Mouse (Mus musculus): ENCODE measurements around the gene Defb45.

Gene Defb45

DNA sequence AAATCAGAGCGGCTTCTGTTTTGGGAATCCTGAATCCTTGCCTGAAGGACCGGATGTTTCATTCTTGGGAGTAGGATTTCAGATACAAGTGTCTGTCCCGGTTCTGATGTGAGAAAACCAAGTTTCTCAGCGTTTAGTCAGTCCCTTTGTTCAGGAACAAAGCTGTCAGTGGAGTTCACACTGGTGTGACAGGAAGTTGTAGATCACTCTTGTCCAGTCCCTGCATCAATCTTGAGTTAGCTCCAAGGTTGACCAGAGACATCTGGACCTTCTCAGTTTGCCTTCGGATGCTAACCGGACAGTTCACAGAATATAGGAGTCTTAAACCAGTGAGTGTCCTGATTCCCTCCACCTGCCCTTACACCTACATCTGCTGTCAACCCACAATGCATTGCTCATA lies 8.5 kb upstream of the Defb45 start:
- no peak for DNase-seq (ENCODE audit: low spot score)

DNA sequence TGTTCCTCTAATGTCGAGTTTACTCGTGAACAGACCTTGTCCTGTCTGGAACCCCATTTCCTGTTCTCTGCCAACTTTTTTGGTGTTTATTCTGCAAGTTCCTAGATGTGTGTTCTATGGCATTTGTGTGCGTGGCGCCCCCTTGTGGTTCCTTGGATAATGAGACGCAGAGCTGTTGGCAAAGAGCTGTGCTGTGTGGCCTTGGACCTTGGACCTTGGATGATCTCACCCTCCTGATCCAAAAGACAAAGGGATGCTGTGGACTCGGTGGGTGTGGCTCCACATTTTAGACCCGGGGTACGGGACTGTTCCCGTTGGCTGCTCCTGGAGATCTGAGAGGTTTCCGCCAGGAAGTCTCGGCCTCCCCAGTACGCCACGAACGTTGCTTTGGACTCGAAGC lies 4.9 kb upstream of the Defb45 start, which contains the start of gene Defb36:
Gene Defb36, plus strand, starts transcription at position 271 of the 400 bp plus-strand sequence.
- DNase-seq (ENCODE audit: low spot score): peak; percentile 46

DNA sequence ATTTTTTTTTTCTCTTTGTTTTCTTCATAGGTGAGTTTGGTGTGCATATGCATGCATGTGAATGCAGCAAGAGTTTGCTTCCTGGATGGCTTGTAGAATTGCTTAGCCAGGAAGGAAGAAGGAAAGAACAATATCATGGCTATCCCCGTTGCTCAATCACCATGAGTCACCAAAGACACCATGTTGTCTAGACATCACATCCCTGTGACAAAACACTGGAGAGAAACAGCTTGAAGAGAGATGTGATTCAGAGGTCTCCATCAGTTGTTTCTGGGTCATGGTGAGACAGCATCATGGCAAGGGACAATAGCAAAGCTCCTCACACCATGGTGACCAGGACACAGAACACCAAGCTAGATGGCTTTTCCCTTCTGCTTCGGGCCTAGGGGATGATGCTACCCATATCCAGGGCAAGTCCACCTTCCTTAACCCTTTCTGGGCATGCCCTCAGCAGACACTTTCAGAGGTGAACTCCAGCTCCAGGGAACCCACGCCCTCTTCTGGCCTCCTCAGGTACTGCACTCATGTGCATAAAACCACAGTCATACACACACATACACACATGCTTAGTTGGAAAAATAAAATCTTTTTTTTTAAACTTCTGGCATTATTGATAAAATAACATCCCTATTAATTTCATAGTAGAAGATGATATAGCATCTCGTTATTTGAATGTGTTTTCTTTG lies 2.2 kb upstream of the Defb45 start:
- DNase-seq (ENCODE audit: low spot score): no peak

DNA sequence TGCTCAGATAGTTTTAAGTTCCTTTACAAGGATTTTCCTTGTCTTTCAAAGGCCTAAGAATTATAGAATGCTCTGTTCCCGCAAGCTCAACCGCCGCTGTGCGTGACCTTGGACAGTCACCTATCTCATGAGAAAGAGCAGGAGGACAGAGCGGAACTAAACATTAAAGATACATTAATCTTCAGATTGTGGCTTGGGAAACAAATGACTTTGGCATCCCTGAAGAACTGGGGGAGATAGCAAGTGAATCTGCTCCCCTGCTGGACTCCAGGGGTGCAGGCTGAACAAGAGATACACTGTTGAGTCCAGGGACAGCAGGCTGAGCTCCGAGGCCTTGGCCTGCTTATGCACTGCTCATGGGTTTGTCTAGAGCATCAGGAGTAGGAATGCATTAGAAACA lies 877 bp upstream of the Defb45 start:
- DNase-seq (ENCODE audit: low spot score): no peak

DNA sequence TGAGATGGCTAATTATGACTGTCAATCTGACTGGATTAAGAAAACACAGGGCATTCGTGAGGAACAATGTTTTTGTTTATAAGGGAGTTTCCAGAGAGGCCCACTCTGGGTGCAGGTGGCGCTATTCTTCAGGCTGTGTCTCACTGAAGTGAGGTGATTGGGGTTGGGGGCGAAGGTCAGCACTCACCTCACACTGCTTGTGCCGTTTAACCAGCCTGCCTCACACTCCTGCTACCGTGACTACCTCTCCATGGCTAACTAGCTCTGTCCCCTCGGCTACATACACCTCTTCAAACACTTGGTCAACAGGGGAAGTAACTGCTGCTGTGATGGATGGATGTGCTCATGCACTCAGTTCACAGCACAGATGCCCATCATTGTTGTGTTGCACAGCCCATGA lies 10.2 kb downstream of the Defb45 start:
- no peak for DNase-seq (ENCODE audit: low spot score)

DNA sequence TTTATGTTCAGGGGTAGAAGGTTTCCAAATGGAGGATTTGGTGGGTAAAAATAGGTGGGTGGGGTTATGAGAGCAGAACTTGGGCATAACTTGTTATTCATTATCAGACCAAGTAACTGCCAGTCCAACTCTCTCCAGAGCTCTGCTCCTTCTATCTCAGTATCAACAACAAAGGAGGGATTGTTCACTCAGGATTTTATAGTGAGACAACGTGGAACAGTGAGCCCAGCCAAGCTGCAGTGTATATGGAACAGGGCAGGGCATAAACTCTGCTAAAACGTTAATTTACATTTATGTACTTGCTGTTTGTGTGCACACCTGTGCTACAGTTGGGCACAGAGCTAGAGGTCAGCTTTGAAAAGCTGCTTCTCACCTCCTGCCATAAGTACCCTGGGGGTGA lies 10.7 kb downstream of the Defb45 start:
- DNase-seq (ENCODE audit: low spot score): no peak

DNA sequence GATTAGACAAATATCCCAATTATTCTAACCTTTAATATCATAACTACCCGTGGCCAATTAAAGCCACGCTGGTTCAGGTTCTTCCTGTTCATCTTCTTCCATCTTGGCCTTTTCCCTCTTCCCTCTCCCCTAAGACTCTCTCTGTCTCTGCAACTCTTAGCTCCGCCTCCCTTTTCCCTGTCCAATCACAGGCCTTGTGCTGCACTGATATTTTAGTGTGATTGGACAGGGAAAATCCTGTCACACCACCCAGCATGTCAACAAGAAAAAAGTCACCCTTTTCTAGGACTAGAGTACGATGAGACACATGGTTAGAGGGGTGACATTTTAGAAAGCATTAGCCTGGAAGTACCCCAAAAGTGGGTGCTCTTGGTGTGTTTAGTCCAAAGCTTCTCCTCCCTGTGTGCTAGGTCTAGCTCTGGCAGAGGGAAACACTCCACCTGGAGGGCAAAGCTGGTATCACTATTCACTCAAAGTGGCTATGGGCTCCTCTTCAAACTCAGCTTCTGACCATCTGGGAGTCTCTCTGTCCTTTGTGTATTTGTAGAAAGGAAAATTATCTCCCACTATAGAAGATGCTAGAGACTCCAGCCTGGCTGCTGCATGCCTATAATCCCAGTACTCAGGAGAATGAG lies 12.2 kb downstream of the Defb45 start:
- no peak for DNase-seq (ENCODE audit: low spot score)

DNA sequence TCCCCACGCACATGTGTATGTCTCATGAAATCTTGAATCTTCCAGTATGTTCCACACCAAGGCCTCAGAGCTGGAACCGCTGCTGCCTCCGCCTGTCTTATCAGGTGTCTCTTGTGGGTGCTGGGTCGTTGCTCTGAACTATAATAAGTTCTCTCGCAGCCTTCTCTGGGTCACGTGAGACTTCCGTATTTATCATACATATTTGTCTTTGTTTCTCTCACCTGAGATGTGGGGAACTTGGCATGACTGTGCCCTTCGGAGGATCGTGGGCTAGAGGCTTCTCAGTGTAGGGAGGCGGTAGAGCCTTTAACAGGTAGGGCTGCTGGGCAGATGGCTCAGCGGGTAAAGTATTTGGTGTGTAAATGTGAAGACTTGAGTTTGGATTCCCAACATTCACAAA lies 18.6 kb downstream of the Defb45 start:
- DNase-seq (ENCODE audit: low spot score): no peak

DNA sequence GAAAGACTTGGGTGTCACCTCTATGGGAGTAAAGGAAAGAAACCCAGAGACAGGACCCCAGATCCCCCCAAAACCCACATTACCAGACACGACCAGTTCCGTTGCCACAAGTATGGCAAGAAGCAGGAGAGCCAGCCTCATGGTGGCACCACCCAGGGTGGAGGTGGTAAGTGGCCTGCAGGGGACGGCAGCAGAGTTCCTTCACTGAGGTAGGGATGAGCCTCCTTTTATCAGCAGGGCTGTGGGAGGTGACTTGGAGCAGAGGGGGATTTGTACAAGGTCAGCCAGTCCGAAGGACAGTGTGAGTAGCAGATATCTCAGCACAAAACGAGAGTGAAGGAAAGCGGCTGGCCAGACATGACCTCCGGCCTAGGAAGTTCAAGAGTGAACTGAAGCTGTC lies 19.1 kb downstream of the Defb45 start, which contains the start of gene Defb19:
Gene Defb19, minus strand, starts transcription at position 206 of the 400 bp plus-strand sequence.
- DNase-seq (ENCODE audit: low spot score): no peak

DNA sequence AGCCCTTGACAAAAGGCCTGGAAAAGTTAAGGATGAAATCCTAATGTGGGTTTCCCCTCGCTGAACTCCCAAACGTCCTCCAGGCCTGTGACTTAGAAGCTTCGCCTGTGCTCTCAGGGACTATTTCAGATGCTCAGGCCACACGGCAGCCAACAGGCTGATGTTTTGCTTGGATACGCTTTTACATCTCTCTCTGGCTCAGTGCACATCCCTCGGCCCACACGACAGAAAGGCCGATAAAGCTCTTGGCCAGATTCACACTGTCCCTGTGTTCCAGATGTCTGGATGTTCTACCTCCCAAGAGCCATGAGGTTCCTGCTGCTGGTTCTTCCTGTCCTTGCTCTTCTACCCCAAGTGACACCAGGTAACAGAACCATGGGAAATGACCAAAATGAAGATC lies 25.7 kb downstream of the Defb45 start:
- DNase-seq (ENCODE audit: low spot score): no peak

DNA sequence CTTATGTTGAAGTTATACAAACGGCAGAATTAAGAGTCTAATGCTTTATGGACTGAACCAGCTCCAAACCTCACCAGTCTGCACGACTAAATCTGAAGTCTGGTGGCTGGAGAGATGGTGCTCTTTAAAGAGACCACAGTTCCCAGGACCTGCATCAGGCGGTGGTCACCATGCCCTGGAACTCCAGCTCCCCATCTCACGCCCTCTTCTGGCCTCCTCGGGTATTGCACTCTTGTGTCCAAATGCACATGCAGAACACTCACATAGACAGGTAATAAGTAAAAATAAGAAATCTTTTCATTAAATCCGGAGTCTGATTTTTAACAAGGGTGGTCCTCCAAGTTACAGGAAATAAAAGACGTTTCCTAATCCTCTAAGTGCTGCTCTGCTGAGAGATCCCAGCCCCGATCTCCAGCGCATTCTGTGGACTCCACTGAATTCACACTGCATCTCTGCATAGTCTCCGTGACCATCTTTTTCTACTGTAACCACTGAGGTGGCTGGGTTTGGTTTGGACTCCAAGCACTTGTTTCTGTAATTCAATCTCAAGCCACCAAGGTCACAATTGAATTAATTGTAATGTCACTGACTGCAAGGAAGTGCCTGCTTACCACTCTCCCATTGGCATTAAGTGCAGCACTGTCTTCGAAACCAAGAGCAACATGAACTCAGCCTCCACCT lies 26.9 kb downstream of the Defb45 start, which contains the start of gene Defb21:
Gene Defb21, plus strand, starts transcription at position 631 of the 681 bp plus-strand sequence.
- DNase-seq (ENCODE audit: low spot score): no peak

DNA sequence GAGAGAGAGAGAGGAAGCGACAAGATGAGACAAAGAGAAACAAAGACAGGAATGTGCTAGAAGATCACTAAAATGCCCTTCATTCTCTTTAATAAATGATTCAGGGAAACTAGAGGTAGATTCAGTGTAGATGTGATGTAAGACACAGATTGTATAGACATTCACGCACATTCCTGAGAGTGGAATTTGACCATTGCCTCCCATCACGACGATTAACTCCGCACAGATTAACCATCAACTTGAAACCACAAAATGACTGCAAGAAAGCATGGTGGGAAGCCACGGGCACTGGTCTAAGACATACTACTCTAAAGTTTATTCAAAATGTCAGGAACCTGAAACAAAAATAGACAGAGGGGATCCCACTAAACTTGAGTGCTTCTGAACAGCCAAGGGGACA lies 28.9 kb downstream of the Defb45 start:
- no peak for DNase-seq (ENCODE audit: low spot score)

DNA sequence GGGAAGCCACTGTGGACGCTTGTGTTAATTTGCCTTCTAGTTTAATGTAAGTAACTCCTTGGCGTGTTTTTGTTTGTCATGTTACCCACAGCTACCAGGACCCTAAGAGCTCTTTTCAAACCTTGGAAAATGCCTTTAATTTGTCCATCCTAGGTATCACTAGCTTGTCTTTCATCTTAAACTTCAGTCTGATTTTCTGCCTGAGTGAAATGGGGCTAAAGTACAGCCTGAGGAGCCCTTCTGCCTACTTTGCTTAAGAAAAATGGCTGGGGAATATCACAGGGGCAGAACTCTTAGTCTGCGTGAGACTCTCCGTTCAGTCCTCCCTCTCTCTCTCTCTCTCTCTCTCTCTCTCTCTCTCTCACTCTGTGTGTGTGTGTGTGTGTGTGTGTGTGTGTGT lies 29.3 kb downstream of the Defb45 start:
- DNase-seq (ENCODE audit: low spot score): no peak

DNA sequence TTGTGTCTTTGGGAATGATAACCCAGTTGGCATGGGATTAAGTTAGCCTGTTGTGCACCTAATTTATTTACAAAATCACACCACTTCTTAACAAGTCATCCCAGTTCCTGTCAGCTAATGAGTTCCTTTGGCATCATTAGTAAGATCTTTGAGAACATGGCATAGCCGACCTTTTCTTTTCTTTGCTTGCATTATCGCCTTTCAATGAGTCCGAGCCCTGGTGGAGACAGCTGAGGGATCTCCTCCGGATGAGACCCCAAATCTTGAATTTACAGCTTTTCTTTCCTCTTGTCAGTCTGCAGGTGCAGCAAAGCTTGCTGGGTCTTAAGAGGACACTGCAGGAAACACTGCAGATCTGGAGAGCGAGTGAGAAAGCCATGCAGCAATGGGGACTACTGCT lies 30.2 kb downstream of the Defb45 start, which contains the start of gene Gm17416:
Gene Gm17416, plus strand, starts transcription at position 301 of the 400 bp plus-strand sequence.
- no peak for DNase-seq (ENCODE audit: low spot score)

DNA sequence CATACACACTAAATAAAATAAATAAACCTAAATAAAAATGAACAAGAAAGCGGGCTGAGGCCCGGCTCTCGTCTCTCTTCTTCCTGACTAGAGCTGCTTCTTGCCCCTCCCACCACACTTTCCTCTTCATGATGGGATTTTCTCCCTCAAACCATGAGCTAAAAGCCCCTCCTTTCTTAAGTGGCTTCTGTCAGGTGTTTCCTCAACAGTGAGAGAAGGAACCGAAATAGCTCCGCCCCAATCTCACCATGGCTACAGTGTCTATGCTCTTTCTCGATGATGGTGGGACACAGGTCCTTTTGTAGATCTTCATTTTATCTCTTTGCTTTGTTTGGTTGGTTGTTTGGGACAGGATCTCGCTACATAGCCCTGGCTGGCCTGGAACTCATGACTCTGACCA lies 42.5 kb downstream of the Defb45 start:
- DNase-seq (ENCODE audit: low spot score): no peak

DNA sequence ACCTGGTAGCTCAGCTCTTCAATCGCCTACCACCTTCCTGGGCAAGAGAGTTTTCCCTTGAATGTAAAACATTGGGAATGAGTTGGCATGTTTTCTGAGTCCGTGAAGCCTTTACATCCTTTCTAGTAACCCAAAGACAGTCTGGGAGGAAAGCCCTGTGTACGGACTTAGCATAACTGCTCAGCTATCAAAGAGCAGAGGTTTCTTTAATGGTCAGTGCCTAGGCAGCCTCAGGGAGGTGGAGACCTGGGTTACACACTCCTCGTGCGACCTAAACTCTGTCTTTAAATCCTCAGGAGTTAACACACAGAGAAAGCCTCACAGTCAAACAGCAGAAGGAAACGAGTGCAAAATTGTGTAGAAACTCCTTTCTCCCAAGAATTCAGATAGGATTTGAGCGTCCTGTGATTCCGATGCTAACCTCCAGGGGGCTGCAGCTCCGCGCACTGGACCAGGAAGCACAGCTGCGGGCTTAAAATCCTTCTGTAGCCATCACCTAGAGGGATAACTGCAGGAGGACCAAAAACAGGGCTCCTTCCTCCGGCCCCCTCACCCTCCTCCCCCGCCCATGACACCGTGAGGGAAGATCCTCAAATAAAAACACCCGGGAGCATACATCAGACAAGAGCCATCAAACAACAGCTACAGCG lies 45.3 kb downstream of the Defb45 start:
- peak; percentile 39 for DNase-seq (ENCODE audit: low spot score)

DNA sequence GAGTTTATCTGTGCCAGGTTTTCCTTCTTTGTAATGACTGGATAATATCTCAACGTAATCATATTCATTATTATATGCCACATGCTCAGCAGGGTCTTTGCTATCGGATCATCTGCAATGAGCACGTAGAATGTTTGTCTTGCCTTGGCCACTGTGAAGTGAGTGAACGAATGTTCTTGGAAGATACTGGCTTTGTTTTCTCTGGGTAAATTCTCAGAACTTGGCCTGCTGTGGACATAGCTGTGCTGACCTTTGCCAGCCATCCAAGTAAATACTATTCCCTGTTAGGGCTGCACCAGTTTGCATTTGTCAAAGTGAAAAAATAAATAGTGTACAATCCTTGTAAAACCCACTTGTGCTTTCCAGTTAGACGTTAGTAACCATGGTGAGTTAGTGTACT lies 51.1 kb downstream of the Defb45 start:
- DNase-seq (ENCODE audit: low spot score): no peak

DNA sequence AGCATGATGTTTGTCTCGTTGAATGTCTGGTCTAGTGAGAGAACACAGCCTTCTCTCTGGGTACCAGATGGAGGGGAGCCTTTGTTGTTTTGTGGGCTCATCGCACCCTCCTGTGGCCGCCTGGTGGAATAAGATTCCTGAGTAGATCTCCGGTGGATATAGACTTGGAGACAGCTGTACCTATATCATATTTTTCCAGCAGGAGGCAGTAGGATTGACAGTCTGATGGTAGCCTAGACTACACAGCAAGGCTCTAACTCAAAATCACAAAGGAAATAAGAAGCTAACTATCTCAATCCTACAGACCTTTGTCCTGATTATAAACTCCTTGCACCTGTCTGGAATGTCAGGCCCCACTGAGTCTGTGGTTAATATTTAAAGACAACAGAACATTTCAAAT lies 54.5 kb downstream of the Defb45 start:
- DNase-seq (ENCODE audit: low spot score): peak; percentile 7

DNA sequence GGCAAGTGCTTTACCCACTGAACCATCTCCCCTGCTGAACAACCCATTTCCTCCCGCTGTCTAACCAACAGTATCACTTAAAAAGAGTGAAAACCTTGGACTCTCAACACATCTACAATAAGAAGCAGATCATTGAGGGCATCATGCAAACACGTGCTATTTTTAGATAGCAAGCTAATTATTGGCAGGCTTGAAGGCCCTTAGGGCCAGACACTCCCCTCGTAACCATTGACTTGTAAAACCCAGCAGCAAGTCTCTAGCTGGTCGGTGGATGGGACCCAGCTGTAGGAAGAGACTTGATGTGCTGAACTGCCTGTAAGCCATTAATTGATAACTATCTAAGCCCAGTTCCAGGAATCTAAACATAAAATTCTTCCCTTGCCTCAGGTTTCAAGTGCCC lies 55.7 kb downstream of the Defb45 start:
- no peak for DNase-seq (ENCODE audit: low spot score)

Measured in urinary bladder, postnatal 25 days (tissue).